Mouse (Mus musculus) G1E (cell line): ENCODE results near the gene Olfm4.

Experiments
- CTCF ChIP-seq: IDR thresholded peaks from 2 replicates; pipeline ENCODE4 v1.5.1; 2012; ENCODE audit warnings: low read depth, low read length, inconsistent platforms, mixed read lengths
- TAL1 ChIP-seq: conservative IDR thresholded peaks from 2 replicates; pipeline ENCODE4 v1.6.1; 2012; ENCODE audit warnings: low read depth, low read length, inconsistent platforms, mixed read lengths

DNA sequence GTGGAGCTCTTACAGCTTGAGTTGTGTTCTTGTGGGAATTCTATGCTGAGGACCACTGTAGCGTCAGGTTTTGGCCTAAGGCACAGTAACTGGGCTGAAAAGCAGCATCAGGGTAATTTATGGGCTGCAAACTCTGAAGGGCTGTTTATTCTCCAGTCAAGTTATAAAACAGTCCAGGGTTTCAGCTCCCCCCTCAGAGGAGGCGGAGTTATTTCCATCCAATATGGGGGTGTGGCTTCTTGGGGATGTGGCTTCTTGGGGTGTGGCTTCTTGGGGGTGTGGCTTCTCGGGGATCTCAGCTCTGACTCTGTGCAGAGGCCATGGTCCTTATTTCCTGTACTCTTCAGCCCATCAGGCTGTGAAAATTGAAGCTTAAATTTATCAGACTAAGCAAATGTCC, 28.2 kb upstream of the Olfm4 start:
- TF ChIP-seq CTCF (no peak), TAL1 (no peak)
